Mouse (Mus musculus) brain, embryonic 14.5 days (tissue): Measurements from ENCODE around the gene Kirrel3. TPM values are rescaled to one million over a fixed set of nuclear protein-coding genes. Genes with fewer than 3 reads are reported as not detected.

Experiments
- DNase-seq: peaks from one replicate; pipeline ENCODE4 v3.0.0-alpha.2; 2011; ENCODE audit warnings: low read depth
- CTCF ChIP-seq: fragments of 200-500 bp; IDR thresholded peaks from 2 replicates; pipeline ENCODE4 v1.5.1; 2012; ENCODE audit warnings: inconsistent platforms, mild to moderate bottlenecking, moderate library complexity, borderline replicate concordance; ENCODE audit not compliant: insufficient read depth, insufficient read length; ENCODE audit errors: extremely low read depth
- POLR2A ChIP-seq: fragments of 200-500 bp; IDR thresholded peaks from 2 replicates; pipeline ENCODE4 v1.6.1; 2012; ENCODE audit warnings: mild to moderate bottlenecking, inconsistent platforms, borderline replicate concordance; ENCODE audit not compliant: poor library complexity, insufficient read depth, insufficient read length, severe bottlenecking; ENCODE audit errors: extremely low read depth
- polyA plus RNA-seq: library from polyadenylated mRNA; depleted of rRNA; stranded (reverse); fragments of >200 nt; gene quantifications from 2 replicates; pipeline ENCODE4 v1.2.3, GENCODE M21; 2012

The Kirrel3 gene
- polyA plus RNA-seq, 1 experiment: 33.3 TPM

GRCm38 (mm10) chr9:34965041-34965415 is 479.3 kb downstream of the Kirrel3 start:
- TF ChIP-seq CTCF (no peak), POLR2A (no peak)
- peak; percentile 95 for DNase-seq

- no peak for DNase-seq
- no peak for TF ChIP-seq POLR2A
- TF ChIP-seq CTCF: no peak
These were observed 482.1 kb downstream of the Kirrel3 start for GRCm38 (mm10) chr9:34967772-34968171.

GRCm38 (mm10) chr9:34969881-34970490 is 484.3 kb downstream of the Kirrel3 start:
- DNase-seq: no peak
- TF ChIP-seq CTCF: no peak
- no peak for TF ChIP-seq POLR2A

- no peak for DNase-seq
- TF ChIP-seq CTCF (no peak), POLR2A (no peak)
These were observed 488.6 kb downstream of the Kirrel3 start for GRCm38 (mm10) chr9:34974326-34974725.

- TF ChIP-seq POLR2A (no peak), CTCF (no peak)
These were observed 489.6 kb downstream of the Kirrel3 start for GRCm38 (mm10) chr9:34975245-34975644.

GRCm38 (mm10) chr9:34976596-34977462 is 491.1 kb downstream of the Kirrel3 start:
- TF ChIP-seq POLR2A (no peak), CTCF (no peak)

More at GRCm38 (mm10) chr9:34975245-34975644, 489.6 kb downstream of the Kirrel3 start:
- DNase-seq: no peak

GRCm38 (mm10) chr9:34977700-34978099 is 492.0 kb downstream of the Kirrel3 start:
- TF ChIP-seq CTCF (no peak), POLR2A (no peak)
- DNase-seq: peak; percentile 15

More at GRCm38 (mm10) chr9:34976596-34977462, 491.1 kb downstream of the Kirrel3 start:
- peak; percentile 14 for DNase-seq

GRCm38 (mm10) chr9:34978229-34978628 is 492.5 kb downstream of the Kirrel3 start:
- no peak for TF ChIP-seq CTCF
- DNase-seq: no peak

- TF ChIP-seq POLR2A (no peak), CTCF (no peak)
- DNase-seq: no peak
These were observed 495.0 kb downstream of the Kirrel3 start for GRCm38 (mm10) chr9:34980516-34981265.

GRCm38 (mm10) chr9:34983513-34984462 is 498.1 kb downstream of the Kirrel3 start:
- peak; percentile 87 for DNase-seq
- peak; percentile 81; the same call in 1 of the 2 replicates for TF ChIP-seq CTCF
- TF ChIP-seq POLR2A: no peak
